Mouse (Mus musculus): ENCODE results near the gene Fbxw7. TPM values are rescaled to one million over a fixed set of nuclear protein-coding genes. Genes with fewer than 3 reads are reported as not detected.
A peak's percentile ranks its signal among the peaks of the same experiment; 100 is the strongest.

Gene Fbxw7
- polyA plus RNA-seq (2014; fragmentation: Nextera tagmentation; extraction: Ambion mirVana), result 15.5 and 18.4 TPM in 2 replicates

GRCm38 (mm10) chr3:84814762-84815381 lies at the start of gene Fbxw7:
Gene Fbxw7, plus strand, starts transcription at chr3:84815268.
- no peaks in the 10 kb centered on the region for H3K36me3 ChIP-seq (ENCODE audit: control insufficient read depth, insufficient read depth, low read length)
- ATAC-seq (ENCODE audit: low FRiP score), result peak; percentile 70
- peaks cover 17% of the 10 kb centered on the region for H3K4me1 ChIP-seq (ENCODE audit: control insufficient read depth, insufficient read depth, low read length)
- H3K27me3 ChIP-seq (ENCODE audit: control insufficient read depth, insufficient read depth, low read length), result no peaks in the 10 kb centered on the region
- peak within 1 kb of the TSS; percentile 71 for H3K4me3 ChIP-seq (ENCODE audit: low read depth, low read length)
- no peak for DNase-seq (ENCODE audit: low spot score, missing footprints)
- H3K27ac ChIP-seq (ENCODE audit: low read depth, low read length), result peak within 1 kb of the TSS; percentile 91
- H3K4me2 ChIP-seq, result peak within 1 kb of the TSS; percentile 99
- no peaks in the 10 kb centered on the region for H3K9me3 ChIP-seq (ENCODE audit: control insufficient read depth, low read length)
- WGBS, result 0% methylated on average over 67 of the region's 76 CpGs
- peak within 1 kb of the TSS; percentile 90 for H3K9ac ChIP-seq (ENCODE audit: low read length)

- Histone ChIP-seq H3K9me3 (ENCODE audit: control insufficient read depth, low read length) (no peaks in the 10 kb centered on the region), H3K4me1 (ENCODE audit: control insufficient read depth, insufficient read depth, low read length) (no peaks in the 10 kb centered on the region), H3K27ac (ENCODE audit: low read depth, low read length) (no peak overlapping the region), H3K9ac (ENCODE audit: low read length) (no peak overlapping the region), H3K4me3 (ENCODE audit: low read depth, low read length) (no peak overlapping the region), H3K27me3 (ENCODE audit: control insufficient read depth, insufficient read depth, low read length) (no peaks in the 10 kb centered on the region), H3K36me3 (ENCODE audit: control insufficient read depth, insufficient read depth, low read length) (no peaks in the 10 kb centered on the region), H3K4me2 (no peak overlapping the region)
- ATAC-seq (ENCODE audit: low FRiP score) (no peak), DNase-seq (ENCODE audit: low spot score, missing footprints) (no peak)
- WGBS, result 82% methylated on average over 4 of the region's 4 CpGs
Observed at GRCm38 (mm10) chr3:84768940-84769339, 46.1 kb upstream of the Fbxw7 start.

- 80% methylated on average over 6 of the region's 6 CpGs for WGBS
- no peaks in the 10 kb centered on the region for H3K9me3 ChIP-seq (ENCODE audit: control insufficient read depth, low read length)
- no peak overlapping the region for H3K27ac ChIP-seq (ENCODE audit: low read depth, low read length)
- H3K9ac ChIP-seq (ENCODE audit: low read length), result no peak overlapping the region
- H3K4me1 ChIP-seq (ENCODE audit: control insufficient read depth, insufficient read depth, low read length), result no peaks in the 10 kb centered on the region
- H3K4me2 ChIP-seq, result no peak overlapping the region
- no peak overlapping the region for H3K4me3 ChIP-seq (ENCODE audit: low read depth, low read length)
- no peaks in the 10 kb centered on the region for H3K36me3 ChIP-seq (ENCODE audit: control insufficient read depth, insufficient read depth, low read length)
- H3K27me3 ChIP-seq (ENCODE audit: control insufficient read depth, insufficient read depth, low read length), result no peaks in the 10 kb centered on the region
- DNase-seq (ENCODE audit: low spot score, missing footprints) (no peak), ATAC-seq (ENCODE audit: low FRiP score) (no peak)
Observed at GRCm38 (mm10) chr3:84769411-84769810, 45.7 kb upstream of the Fbxw7 start.

- Histone ChIP-seq H3K36me3 (ENCODE audit: control insufficient read depth, insufficient read depth, low read length) (no peaks in the 10 kb centered on the region), H3K9me3 (ENCODE audit: control insufficient read depth, low read length) (no peaks in the 10 kb centered on the region), H3K4me3 (ENCODE audit: low read depth, low read length) (no peak overlapping the region), H3K9ac (ENCODE audit: low read length) (no peak overlapping the region), H3K4me1 (ENCODE audit: control insufficient read depth, insufficient read depth, low read length) (no peaks in the 10 kb centered on the region), H3K4me2 (no peak overlapping the region), H3K27me3 (ENCODE audit: control insufficient read depth, insufficient read depth, low read length) (no peaks in the 10 kb centered on the region), H3K27ac (ENCODE audit: low read depth, low read length) (no peak overlapping the region)
- no peak for ATAC-seq (ENCODE audit: low FRiP score)
- no peak for DNase-seq (ENCODE audit: low spot score, missing footprints)
- WGBS, result 88% methylated on average over 6 of the region's 6 CpGs
Observed at GRCm38 (mm10) chr3:84770518-84770917, 44.5 kb upstream of the Fbxw7 start.

- no peaks in the 10 kb centered on the region for H3K27me3 ChIP-seq (ENCODE audit: control insufficient read depth, insufficient read depth, low read length)
- ATAC-seq (ENCODE audit: low FRiP score) (no peak), DNase-seq (ENCODE audit: low spot score, missing footprints) (no peak)
- H3K27ac ChIP-seq (ENCODE audit: low read depth, low read length), result no peak overlapping the region
- no peaks in the 10 kb centered on the region for H3K4me1 ChIP-seq (ENCODE audit: control insufficient read depth, insufficient read depth, low read length)
- no peaks in the 10 kb centered on the region for H3K9me3 ChIP-seq (ENCODE audit: control insufficient read depth, low read length)
- H3K4me3 ChIP-seq (ENCODE audit: low read depth, low read length), result no peak overlapping the region
- 67% methylated on average over 2 of the region's 2 CpGs for WGBS
- no peak overlapping the region for H3K9ac ChIP-seq (ENCODE audit: low read length)
- no peaks in the 10 kb centered on the region for H3K36me3 ChIP-seq (ENCODE audit: control insufficient read depth, insufficient read depth, low read length)
- H3K4me2 ChIP-seq, result no peak overlapping the region
Observed at GRCm38 (mm10) chr3:84771980-84772379, 43.1 kb upstream of the Fbxw7 start.

GRCm38 (mm10) chr3:84774246-84775066 lies 40.6 kb upstream of the Fbxw7 start:
- ATAC-seq (ENCODE audit: low FRiP score) (no peak), DNase-seq (ENCODE audit: low spot score, missing footprints) (no peak)
- H3K4me1 ChIP-seq (ENCODE audit: control insufficient read depth, insufficient read depth, low read length), result no peaks in the 10 kb centered on the region
- H3K27me3 ChIP-seq (ENCODE audit: control insufficient read depth, insufficient read depth, low read length), result no peaks in the 10 kb centered on the region
- no peaks in the 10 kb centered on the region for H3K36me3 ChIP-seq (ENCODE audit: control insufficient read depth, insufficient read depth, low read length)
- H3K9ac ChIP-seq (ENCODE audit: low read length), result no peak overlapping the region
- H3K9me3 ChIP-seq (ENCODE audit: control insufficient read depth, low read length), result no peaks in the 10 kb centered on the region
- H3K27ac ChIP-seq (ENCODE audit: low read depth, low read length), result no peak overlapping the region
- H3K4me3 ChIP-seq (ENCODE audit: low read depth, low read length), result no peak overlapping the region
- 80% methylated on average over 8 of the region's 8 CpGs for WGBS
- no peak overlapping the region for H3K4me2 ChIP-seq

GRCm38 (mm10) chr3:84775067-84775423 lies 40.0 kb upstream of the Fbxw7 start:
- WGBS, result 84% methylated on average over 6 of the region's 6 CpGs
- Histone ChIP-seq H3K36me3 (ENCODE audit: control insufficient read depth, insufficient read depth, low read length) (no peaks in the 10 kb centered on the region), H3K4me3 (ENCODE audit: low read depth, low read length) (no peak overlapping the region), H3K27ac (ENCODE audit: low read depth, low read length) (no peak overlapping the region), H3K9ac (ENCODE audit: low read length) (no peak overlapping the region), H3K4me1 (ENCODE audit: control insufficient read depth, insufficient read depth, low read length) (no peaks in the 10 kb centered on the region), H3K9me3 (ENCODE audit: control insufficient read depth, low read length) (no peaks in the 10 kb centered on the region), H3K27me3 (ENCODE audit: control insufficient read depth, insufficient read depth, low read length) (no peaks in the 10 kb centered on the region), H3K4me2 (no peak overlapping the region)
- DNase-seq (ENCODE audit: low spot score, missing footprints) (no peak), ATAC-seq (ENCODE audit: low FRiP score) (no peak)

- no peak overlapping the region for H3K4me3 ChIP-seq (ENCODE audit: low read depth, low read length)
- no peak for ATAC-seq (ENCODE audit: low FRiP score)
- no peaks in the 10 kb centered on the region for H3K36me3 ChIP-seq (ENCODE audit: control insufficient read depth, insufficient read depth, low read length)
- DNase-seq (ENCODE audit: low spot score, missing footprints), result no peak
- H3K27ac ChIP-seq (ENCODE audit: low read depth, low read length), result no peak overlapping the region
- H3K4me1 ChIP-seq (ENCODE audit: control insufficient read depth, insufficient read depth, low read length), result no peaks in the 10 kb centered on the region
- 79% methylated on average over 4 of the region's 4 CpGs for WGBS
- no peaks in the 10 kb centered on the region for H3K9me3 ChIP-seq (ENCODE audit: control insufficient read depth, low read length)
- H3K4me2 ChIP-seq, result no peak overlapping the region
- H3K27me3 ChIP-seq (ENCODE audit: control insufficient read depth, insufficient read depth, low read length), result no peaks in the 10 kb centered on the region
- no peak overlapping the region for H3K9ac ChIP-seq (ENCODE audit: low read length)
Observed at GRCm38 (mm10) chr3:84775577-84775976, 39.5 kb upstream of the Fbxw7 start.

- DNase-seq (ENCODE audit: low spot score, missing footprints) (no peak), ATAC-seq (ENCODE audit: low FRiP score) (no peak)
- Histone ChIP-seq H3K27me3 (ENCODE audit: control insufficient read depth, insufficient read depth, low read length) (no peaks in the 10 kb centered on the region), H3K4me3 (ENCODE audit: low read depth, low read length) (no peak overlapping the region), H3K27ac (ENCODE audit: low read depth, low read length) (no peak overlapping the region), H3K36me3 (ENCODE audit: control insufficient read depth, insufficient read depth, low read length) (no peaks in the 10 kb centered on the region), H3K9ac (ENCODE audit: low read length) (no peak overlapping the region), H3K4me2 (no peak overlapping the region), H3K4me1 (ENCODE audit: control insufficient read depth, insufficient read depth, low read length) (no peaks in the 10 kb centered on the region), H3K9me3 (ENCODE audit: control insufficient read depth, low read length) (no peaks in the 10 kb centered on the region)
- 82% methylated on average over 1 of the region's 1 CpGs for WGBS
Observed at GRCm38 (mm10) chr3:84776084-84776483, 39.0 kb upstream of the Fbxw7 start.
